Mouse (Mus musculus) kidney, embryonic 15.5 days (tissue): ENCODE measurements around the gene Erg28. TPM values are rescaled to one million over a fixed set of nuclear protein-coding genes. Genes with fewer than 3 reads are reported as not detected.
A peak's percentile ranks its signal among the peaks of the same experiment; 100 is the strongest.

Experiments
- ATAC-seq: fragments of 200-750 bp; cut with Nextera tagmentation; replicated peaks from 2 replicates; pipeline ENCODE4 v1.8.0; 2017; ENCODE audit warnings: moderate TSS enrichment; ENCODE audit not compliant: low FRiP score
- H3K27ac ChIP-seq: fragments of 300-500 bp; sonication (generic); 2 replicates; pipeline ENCODE4 v1.5.1; 2015; ENCODE audit warnings: mild to moderate bottlenecking, inconsistent platforms
- H3K27me3 ChIP-seq: fragments of 300-500 bp; sonication (generic); 2 replicates; pipeline ENCODE4 v1.6.1; 2015; ENCODE audit warnings: inconsistent platforms
- H3K36me3 ChIP-seq: fragments of 300-500 bp; sonication (generic); 2 replicates; pipeline ENCODE4 v1.6.1; 2015; ENCODE audit warnings: inconsistent platforms
- H3K4me1 ChIP-seq: fragments of 300-500 bp; sonication (generic); 2 replicates; pipeline ENCODE4 v1.6.1; 2015; ENCODE audit warnings: inconsistent platforms
- H3K4me2 ChIP-seq: fragments of 300-500 bp; sonication (generic); 2 replicates; pipeline ENCODE4 v1.6.1; 2015; ENCODE audit warnings: moderate library complexity, mild to moderate bottlenecking, inconsistent platforms
- H3K4me3 ChIP-seq: fragments of 300-500 bp; sonication (generic); replicated peaks from 2 replicates; pipeline ENCODE4 v1.5.1; 2015; ENCODE audit warnings: mild to moderate bottlenecking, inconsistent platforms
- H3K9ac ChIP-seq: fragments of 300-500 bp; sonication (generic); 2 replicates; pipeline ENCODE4 v1.6.1; 2015; ENCODE audit warnings: mild to moderate bottlenecking, inconsistent platforms
- H3K9me3 ChIP-seq: fragments of 300-500 bp; sonication (generic); replicated peaks from 2 replicates; pipeline ENCODE4 v1.6.1; 2016; ENCODE audit warnings: inconsistent platforms
- WGBS: fragments of 180-500 bp; shearing (Covaris S2); methylation state at CpG from one replicate; pipeline ENCODE4 v1.1.7; 2015; ENCODE audit warnings: mixed read lengths; 5-methylcytosine and 5-hydroxymethylcytosine counted together
- polyA plus RNA-seq: library from polyadenylated mRNA; unstranded; fragments of >200 nt; fragmentation: Nextera tagmentation; extraction: Ambion mirVana; gene quantifications from 2 replicates; pipeline ENCODE4 v1.2.1, GENCODE M21; 2015

Gene Erg28
- polyA plus RNA-seq: 116 and 117 TPM in 2 replicates

GRCm38 (mm10) chr12:85824438-85825264 is at the start of gene Erg28, which contains the start of gene Ttll5:
Gene Erg28, minus strand, starts transcription at chr12:85824550.
Gene Ttll5, plus strand, starts transcription at chr12:85824659.
- Histone ChIP-seq H3K36me3 (peaks cover 28% of the 10 kb centered on the region), H3K4me3 (peak within 1 kb of the TSS; percentile 62), H3K27me3 (no peaks in the 10 kb centered on the region), H3K9ac (peak within 1 kb of the TSS; percentile 61), H3K9me3 (no peaks in the 10 kb centered on the region), H3K4me2 (peak within 1 kb of the TSS; percentile 79), H3K4me1 (peaks cover 21% of the 10 kb centered on the region), H3K27ac (peak within 1 kb of the TSS; percentile 99)
- ATAC-seq: peak; percentile 99
- under 1% methylated on average over 67 of the region's 67 CpGs for WGBS

GRCm38 (mm10) chr12:85869423-85869822 is 45.1 kb upstream of the Erg28 start:
- ATAC-seq: no peak
- Histone ChIP-seq H3K27me3 (no peaks in the 10 kb centered on the region), H3K27ac (no peak overlapping the region), H3K36me3 (peaks cover 3% of the 10 kb centered on the region; the same call in 1 of the 2 replicates), H3K4me3 (no peak overlapping the region), H3K9me3 (no peaks in the 10 kb centered on the region), H3K9ac (no peak overlapping the region), H3K4me1 (no peaks in the 10 kb centered on the region), H3K4me2 (no peak overlapping the region)
- WGBS: 70% methylated on average over 6 of the region's 6 CpGs

DNA sequence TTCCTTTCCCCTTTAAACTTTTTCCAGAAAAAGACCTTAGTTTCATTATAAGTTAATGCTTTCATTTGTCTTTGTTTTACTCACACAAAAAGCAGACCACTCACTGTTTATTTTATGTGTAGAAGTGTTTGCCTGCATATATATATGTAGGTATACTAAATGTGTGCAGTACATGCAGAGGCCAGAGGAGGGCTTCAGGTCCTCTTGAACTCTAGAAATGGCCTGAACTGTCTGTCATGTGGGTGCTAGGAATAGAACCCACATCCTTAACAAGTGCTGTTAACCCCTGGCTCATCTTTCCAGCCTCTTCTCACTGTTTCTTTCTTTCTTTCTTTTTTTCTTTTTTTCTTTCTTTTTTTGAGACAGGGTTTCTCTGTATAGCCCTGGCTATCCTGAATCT is 42.8 kb upstream of the Erg28 start:
- no peak for ATAC-seq
- Histone ChIP-seq H3K4me3 (no peak overlapping the region), H3K27me3 (no peaks in the 10 kb centered on the region), H3K4me2 (no peak overlapping the region), H3K9ac (no peak overlapping the region), H3K27ac (no peak overlapping the region), H3K9me3 (no peaks in the 10 kb centered on the region), H3K36me3 (peaks cover 3% of the 10 kb centered on the region; the same call in 1 of the 2 replicates), H3K4me1 (no peaks in the 10 kb centered on the region)

- peaks cover 3% of the 10 kb centered on the region; the same call in 1 of the 2 replicates for H3K36me3 ChIP-seq
- no peaks in the 10 kb centered on the region for H3K27me3 ChIP-seq
- H3K4me1 ChIP-seq: no peaks in the 10 kb centered on the region
- no peak overlapping the region for H3K27ac ChIP-seq
- no peak overlapping the region for H3K4me3 ChIP-seq
- 0 out of 2 replicates have a peak, but pooled peaks have one; percentile 18 for ATAC-seq
- H3K9me3 ChIP-seq: no peaks in the 10 kb centered on the region
- 55% methylated on average over 4 of the region's 4 CpGs for WGBS
- no peak overlapping the region for H3K4me2 ChIP-seq
- H3K9ac ChIP-seq: no peak overlapping the region
Observed at GRCm38 (mm10) chr12:85866624-85867023, 42.3 kb upstream of the Erg28 start.

- no peak overlapping the region for H3K4me3 ChIP-seq
- no peaks in the 10 kb centered on the region for H3K27me3 ChIP-seq
- 75% methylated on average over 3 of the region's 3 CpGs for WGBS
- ATAC-seq: no peak
- H3K9ac ChIP-seq: no peak overlapping the region
- H3K9me3 ChIP-seq: no peaks in the 10 kb centered on the region
- H3K4me2 ChIP-seq: no peak overlapping the region
- H3K36me3 ChIP-seq: peaks cover 3% of the 10 kb centered on the region; the same call in 1 of the 2 replicates
- no peak overlapping the region for H3K27ac ChIP-seq
- H3K4me1 ChIP-seq: no peaks in the 10 kb centered on the region
Observed at GRCm38 (mm10) chr12:85865526-85865925, 41.2 kb upstream of the Erg28 start.

GRCm38 (mm10) chr12:85862514-85862913 is 38.2 kb upstream of the Erg28 start:
- no peaks in the 10 kb centered on the region for H3K27me3 ChIP-seq
- no peak for ATAC-seq

GRCm38 (mm10) chr12:85859511-85860189 is 35.3 kb upstream of the Erg28 start:
- Histone ChIP-seq H3K4me1 (no peaks in the 10 kb centered on the region), H3K36me3 (peaks cover 3% of the 10 kb centered on the region), H3K27ac (no peak overlapping the region), H3K4me2 (no peak overlapping the region), H3K27me3 (no peaks in the 10 kb centered on the region), H3K9ac (no peak overlapping the region), H3K4me3 (no peak overlapping the region), H3K9me3 (no peaks in the 10 kb centered on the region)
- WGBS: 37% methylated on average over 3 of the region's 3 CpGs
- no peak for ATAC-seq

More at GRCm38 (mm10) chr12:85862514-85862913, 38.2 kb upstream of the Erg28 start:
- Histone ChIP-seq H3K4me2 (no peak overlapping the region), H3K4me3 (no peak overlapping the region), H3K4me1 (no peaks in the 10 kb centered on the region), H3K36me3 (peaks cover 1% of the 10 kb centered on the region; the same call in 1 of the 2 replicates), H3K27ac (no peak overlapping the region), H3K9ac (no peak overlapping the region), H3K9me3 (no peaks in the 10 kb centered on the region)
- WGBS: 33% methylated on average over 2 of the region's 2 CpGs

DNA sequence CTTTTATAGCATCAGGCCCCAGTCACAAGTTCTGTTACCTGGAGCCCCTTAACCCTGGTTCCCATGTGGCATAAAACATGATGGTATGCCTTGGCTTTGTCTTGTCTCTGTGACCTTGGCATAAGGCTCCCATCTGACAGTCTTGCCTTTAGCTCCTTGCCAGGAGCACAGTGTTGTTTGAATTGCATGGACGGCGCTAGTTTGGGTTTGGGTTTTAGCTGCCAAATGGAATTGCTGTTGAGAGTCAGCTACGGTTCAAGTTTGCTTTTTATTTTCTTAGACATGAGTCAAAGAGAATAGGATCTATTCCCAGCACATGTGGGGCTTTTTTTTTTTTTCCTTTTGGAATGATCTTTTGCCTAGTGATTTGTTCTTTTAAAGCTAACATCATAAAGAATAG is 34.8 kb upstream of the Erg28 start:
- no peak for ATAC-seq
- no peak overlapping the region for H3K9ac ChIP-seq
- no peaks in the 10 kb centered on the region for H3K27me3 ChIP-seq
- H3K36me3 ChIP-seq: peaks cover 3% of the 10 kb centered on the region
- H3K4me2 ChIP-seq: no peak overlapping the region
- WGBS: 82% methylated on average over 3 of the region's 3 CpGs
- no peaks in the 10 kb centered on the region for H3K9me3 ChIP-seq
- no peak overlapping the region for H3K4me3 ChIP-seq
- no peaks in the 10 kb centered on the region for H3K4me1 ChIP-seq
- no peak overlapping the region for H3K27ac ChIP-seq

DNA sequence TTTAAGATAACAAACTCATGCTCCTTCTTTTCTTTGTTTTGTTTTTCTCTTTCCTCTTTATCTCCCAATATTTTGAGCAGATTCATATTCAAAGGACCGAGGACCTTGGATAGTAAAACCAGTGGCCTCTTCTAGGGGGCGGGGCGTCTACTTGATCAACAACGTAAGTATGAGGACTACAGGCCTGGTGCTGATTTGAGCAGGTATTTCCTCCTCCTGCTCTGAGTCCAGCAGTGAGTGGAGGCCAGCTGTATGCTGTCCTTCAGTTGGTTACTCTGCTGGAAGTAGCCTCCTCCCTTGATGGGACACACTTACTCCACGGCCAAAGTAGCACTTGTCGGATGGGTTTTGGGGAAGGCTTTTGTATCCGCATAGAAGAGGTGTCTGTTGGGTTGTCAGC is 33.0 kb upstream of the Erg28 start:
- H3K27ac ChIP-seq: no peak overlapping the region
- no peak overlapping the region for H3K4me2 ChIP-seq
- no peaks in the 10 kb centered on the region for H3K27me3 ChIP-seq
- H3K9ac ChIP-seq: no peak overlapping the region
- no peak overlapping the region for H3K4me3 ChIP-seq
- peaks cover 10% of the 10 kb centered on the region for H3K36me3 ChIP-seq
- no peak for ATAC-seq
- no peaks in the 10 kb centered on the region for H3K4me1 ChIP-seq
- no peaks in the 10 kb centered on the region for H3K9me3 ChIP-seq
- WGBS: 86% methylated on average over 7 of the region's 7 CpGs

GRCm38 (mm10) chr12:85854271-85854670 is 29.9 kb upstream of the Erg28 start:
- Histone ChIP-seq H3K9ac (no peak overlapping the region), H3K4me2 (no peak overlapping the region), H3K4me1 (no peaks in the 10 kb centered on the region), H3K27me3 (no peaks in the 10 kb centered on the region), H3K36me3 (peaks cover 15% of the 10 kb centered on the region), H3K9me3 (no peaks in the 10 kb centered on the region), H3K27ac (no peak overlapping the region), H3K4me3 (no peak overlapping the region)
- 80% methylated on average over 1 of the region's 1 CpGs for WGBS
- ATAC-seq: no peak

GRCm38 (mm10) chr12:85853836-85854235 is 29.5 kb upstream of the Erg28 start:
- H3K36me3 ChIP-seq: peaks cover 18% of the 10 kb centered on the region
- no peaks in the 10 kb centered on the region for H3K27me3 ChIP-seq
- no peak overlapping the region for H3K9ac ChIP-seq
- no peak for ATAC-seq
- H3K4me2 ChIP-seq: no peak overlapping the region
- 89% methylated on average over 4 of the region's 4 CpGs for WGBS
- no peaks in the 10 kb centered on the region for H3K9me3 ChIP-seq
- H3K27ac ChIP-seq: no peak overlapping the region
- no peak overlapping the region for H3K4me3 ChIP-seq
- H3K4me1 ChIP-seq: no peaks in the 10 kb centered on the region

GRCm38 (mm10) chr12:85850661-85851060 is 26.3 kb upstream of the Erg28 start:
- WGBS: 80% methylated on average over 8 of the region's 8 CpGs
- Histone ChIP-seq H3K9ac (no peak overlapping the region), H3K27me3 (no peaks in the 10 kb centered on the region), H3K9me3 (no peaks in the 10 kb centered on the region), H3K4me2 (no peak overlapping the region), H3K4me1 (no peaks in the 10 kb centered on the region), H3K27ac (no peak overlapping the region), H3K4me3 (no peak overlapping the region), H3K36me3 (peaks cover 29% of the 10 kb centered on the region)
- ATAC-seq: no peak
